Mouse (Mus musculus) cerebellum, adult 2 months (tissue): ENCODE results near the gene Il5ra.

ENCODE experiments used
- CTCF ChIP-seq: fragments of 200-500 bp; IDR thresholded peaks from 2 replicates; pipeline ENCODE4 v1.5.1; 2011; ENCODE audit warnings: low read depth, mild to moderate bottlenecking, control low read depth, low read length, moderate library complexity, borderline replicate concordance; ENCODE audit not compliant: insufficient read depth
- POLR2A ChIP-seq: fragments of 200-500 bp; IDR thresholded peaks from 2 replicates; pipeline ENCODE4 v1.6.1; 2011; ENCODE audit warnings: low read length, control low read depth, borderline replicate concordance; ENCODE audit not compliant: insufficient read depth

DNA sequence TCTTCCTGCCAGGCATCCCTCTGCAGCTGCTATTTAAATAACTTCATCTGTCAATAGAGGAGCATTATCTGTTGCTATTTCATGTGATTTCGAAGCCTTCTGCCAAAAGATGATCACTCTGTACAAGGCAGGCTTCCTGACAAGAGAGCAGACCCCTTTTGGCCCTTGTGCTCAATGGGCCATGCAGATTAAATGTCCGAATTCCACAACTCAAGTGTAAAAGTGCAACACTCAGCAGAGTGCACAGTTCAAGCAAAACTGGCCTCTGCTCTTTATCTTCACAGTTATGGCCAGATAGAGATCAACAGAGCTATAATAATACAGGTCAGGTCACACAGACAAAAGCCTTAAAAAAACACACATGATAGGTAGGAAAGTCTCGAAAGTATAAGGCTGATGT is 46.9 kb downstream of the Il5ra start:
- TF ChIP-seq POLR2A (no peak), CTCF (no peak)
